Mouse (Mus musculus) heart, adult 2 months (tissue): ENCODE data around the gene Sash1. TPM values are rescaled to one million over a fixed set of nuclear protein-coding genes. Genes with fewer than 3 reads are reported as not detected.

Experiments used
- DNase-seq, 2 experiments: peaks; one replicate each; pipeline ENCODE4 v3.0.0; 2021
- H3K27ac ChIP-seq: fragments of 200-600 bp; 2 replicates; pipeline ENCODE4 v1.8.1; 2022
- H3K27me3 ChIP-seq: fragments of 200-500 bp; 2 replicates; pipeline ENCODE4 v1.6.1; 2012; ENCODE audit warnings: mild to moderate bottlenecking, low read length, inconsistent platforms, mixed read lengths; ENCODE audit not compliant: control insufficient read depth, insufficient read depth
- H3K36me3 ChIP-seq: fragments of 200-500 bp; 2 replicates; pipeline ENCODE4 v1.6.1; 2012; ENCODE audit warnings: low read length, inconsistent platforms; ENCODE audit not compliant: control insufficient read depth, insufficient read depth
- H3K4me1 ChIP-seq: fragments of 200-500 bp; 2 replicates; pipeline ENCODE4 v1.6.1; 2011; ENCODE audit warnings: low read length; ENCODE audit not compliant: control insufficient read depth, insufficient read depth
- H3K4me3 ChIP-seq: fragments of 200-600 bp; 2 replicates; pipeline ENCODE4 v1.8.1; 2022
- H3K79me2 ChIP-seq: fragments of 200-500 bp; replicated peaks from 2 replicates; pipeline ENCODE4 v1.6.1; 2012; ENCODE audit warnings: mild to moderate bottlenecking, inconsistent platforms, low read length, moderate library complexity, mixed read lengths; ENCODE audit not compliant: control insufficient read depth, insufficient read depth
- H3K9ac ChIP-seq: fragments of 200-500 bp; 2 replicates; pipeline ENCODE4 v1.6.1; 2012; ENCODE audit warnings: low read depth, mild to moderate bottlenecking, control low read depth, inconsistent platforms, low read length, mixed read lengths
- CTCF ChIP-seq: fragments of 200-600 bp; IDR thresholded peaks from 2 replicates; pipeline ENCODE4 v1.8.1; 2022; ENCODE audit warnings: antibody characterized with exemption, mild to moderate bottlenecking, moderate library complexity
- EP300 ChIP-seq: fragments of 200-500 bp; IDR thresholded peaks from 2 replicates; pipeline ENCODE4 v1.6.1; 2011; ENCODE audit warnings: low read depth, low read length, control low read depth; ENCODE audit not compliant: insufficient read depth
- POLR2A ChIP-seq: fragments of 200-500 bp; IDR thresholded peaks from 2 replicates; pipeline ENCODE4 v1.6.1; 2011; ENCODE audit warnings: mild to moderate bottlenecking, low read depth, low read length, control low read depth; ENCODE audit not compliant: insufficient read depth
- WGBS: fragments of 180-500 bp; shearing (Covaris S2); methylation state at CpG from one replicate; pipeline ENCODE4 v1.1.7; 2018; 5-methylcytosine and 5-hydroxymethylcytosine counted together
- intact Hi-C: fragments of 180-260 bp; cut with DNase I; formaldehyde crosslinking; loops from one replicate; pipeline ENCODE4 v1.15.1; 2025
- polyA plus RNA-seq: library from polyadenylated mRNA; depleted of rRNA; stranded (reverse); fragments of >200 nt; gene quantifications from 2 replicates; pipeline ENCODE4 v1.2.3, GENCODE M21; 2012
- total RNA-seq, 2 experiments: library from RNA; stranded (reverse); gene quantifications; 2 replicates each; pipeline ENCODE4 v1.2.3; 2021

The Sash1 gene
- total and polyA plus RNA-seq, 3 experiments, result 10.0 to 32.8 (median 22.1) TPM

DNA sequence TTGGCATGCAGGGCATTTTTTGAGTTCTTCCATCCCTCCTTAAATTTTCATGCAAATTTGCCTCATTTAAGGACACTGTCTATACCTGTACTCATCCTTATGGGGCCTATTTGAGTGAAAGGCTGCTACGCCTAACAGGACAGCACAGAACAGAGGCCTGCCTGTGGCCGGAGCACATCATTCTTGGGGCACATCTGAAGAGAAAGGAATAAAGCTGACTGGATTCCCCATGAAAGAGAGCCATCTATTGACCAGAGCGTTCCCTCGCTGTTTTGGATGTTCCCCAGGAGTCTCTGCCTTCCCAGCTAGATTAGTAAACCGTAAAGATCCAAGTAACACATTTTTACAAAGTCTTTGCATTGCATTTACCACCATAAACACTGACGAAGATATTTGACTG, 203.5 kb downstream of the Sash1 start:
- TF ChIP-seq POLR2A, result no peak
- no peak for TF ChIP-seq EP300
- no peak for TF ChIP-seq CTCF
- H3K27ac ChIP-seq, result no peak overlapping the region
- H3K36me3 ChIP-seq, result no peaks in the 10 kb centered on the region
- no peak for DNase-seq
- WGBS, result 64% methylated on average over 6 of the region's 6 CpGs
- H3K4me1 ChIP-seq, result no peaks in the 10 kb centered on the region
- no peaks in the 10 kb centered on the region for H3K79me2 ChIP-seq
- no peak overlapping the region for H3K4me3 ChIP-seq
- no peaks in the 10 kb centered on the region for H3K27me3 ChIP-seq
- intact Hi-C loops, result loop anchor here (10.0 kb wide), 1 partner anchor 358 kb away; no protein-coding TSS in a partner anchor
- H3K9ac ChIP-seq, result no peak overlapping the region

DNA sequence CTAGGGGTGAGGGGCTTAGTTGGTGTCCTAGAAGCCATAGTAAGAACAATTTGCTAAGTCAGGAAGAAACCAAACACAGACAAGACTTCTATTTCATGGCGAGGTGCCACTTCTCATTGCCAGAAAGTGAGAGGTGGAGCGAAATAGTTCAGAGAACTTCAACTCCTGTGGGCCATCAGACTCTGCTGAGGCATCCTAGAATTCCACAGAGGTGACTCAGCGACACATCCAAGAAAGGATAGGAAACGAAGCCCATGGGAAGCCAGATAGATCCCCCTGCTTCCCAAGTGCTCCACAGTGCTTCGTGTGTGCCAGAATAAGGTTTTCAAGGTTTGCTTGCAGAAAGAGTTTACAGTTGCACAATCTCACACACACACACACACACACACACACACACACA, 209.1 kb downstream of the Sash1 start:
- Histone ChIP-seq H3K27ac (no peak overlapping the region), H3K36me3 (no peaks in the 10 kb centered on the region), H3K4me3 (no peak overlapping the region), H3K4me1 (no peaks in the 10 kb centered on the region), H3K9ac (no peak overlapping the region), H3K79me2 (no peaks in the 10 kb centered on the region), H3K27me3 (no peaks in the 10 kb centered on the region)
- no peak for DNase-seq
- intact Hi-C loops, result no loop called here
- TF ChIP-seq POLR2A, result no peak
- TF ChIP-seq CTCF, result no peak
- no peak for TF ChIP-seq EP300
- WGBS, result 25% methylated on average over 5 of the region's 5 CpGs
